Comparison of ENCODE assay signal across 22 mouse cellular contexts in the genomic region with DNA sequence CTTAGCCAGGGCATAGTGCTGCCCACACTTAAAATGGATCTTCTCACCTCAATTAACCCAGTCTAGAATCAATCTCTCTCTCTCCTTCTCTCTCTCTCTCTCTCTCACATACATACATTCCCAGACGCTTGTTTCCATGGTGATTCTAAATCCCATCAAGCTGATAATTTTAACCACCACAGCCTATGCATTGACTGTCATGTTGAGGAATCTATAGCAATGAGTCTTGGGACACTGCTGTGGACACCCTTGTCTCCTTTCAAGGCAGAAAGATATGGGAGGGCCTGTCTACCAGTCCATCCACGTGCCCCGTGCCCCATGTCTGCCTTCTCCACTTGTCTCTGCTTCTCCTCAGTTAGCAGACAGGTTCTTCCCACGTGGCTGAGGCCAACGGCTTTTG.
DNase-seq lines count a peak whose midpoint lies in the region; ATAC-seq and TF ChIP-seq lines count a peak whose summit lies in the region.
"Had no signal": no experiment of that assay in that cellular context is flagged by ENCODE, and none has a peak within 500 bp of the region (broad histone marks: within the 10 kb centered on the region; RNA-seq: fewer than 3 reads in every experiment).

No protein-coding gene starts in this region.

- H3K9me3 ChIP-seq in forebrain, postnatal 0 days (ENCODE audit: low read length) = no peaks in the 10 kb centered on the region
- H3K9me3 ChIP-seq in forebrain, embryonic 10.5 days = no peaks in the 10 kb centered on the region
- no peaks in the 10 kb centered on the region for H3K9me3 ChIP-seq in midbrain, embryonic 11.5 days (ENCODE audit: control insufficient read depth, low read length)
- no peaks in the 10 kb centered on the region for H3K9me3 ChIP-seq in midbrain, embryonic 10.5 days (replicated peaks)
- H3K9me3 ChIP-seq: embryonic facial prominence, embryonic 12.5 days; embryonic facial prominence, embryonic 15.5 days; forebrain, embryonic 12.5 days; forebrain, embryonic 15.5 days; hindbrain, embryonic 10.5 days; hindbrain, embryonic 13.5 days; intestine, embryonic 15.5 days had no signal

- no peaks in the 10 kb centered on the region for H3K4me1 ChIP-seq in forebrain, postnatal 0 days (ENCODE audit: insufficient read depth)
- H3K4me1 ChIP-seq in forebrain, embryonic 10.5 days = no peaks in the 10 kb centered on the region
- H3K4me1 ChIP-seq in midbrain, embryonic 11.5 days (ENCODE audit: control insufficient read depth, insufficient read depth, low read length) = no peaks in the 10 kb centered on the region
- H3K4me1 ChIP-seq in midbrain, embryonic 10.5 days = no peaks in the 10 kb centered on the region
- H3K4me1 ChIP-seq: embryonic facial prominence, embryonic 12.5 days; embryonic facial prominence, embryonic 15.5 days; forebrain, embryonic 12.5 days; forebrain, embryonic 15.5 days; hindbrain, embryonic 10.5 days; hindbrain, embryonic 13.5 days; intestine, embryonic 15.5 days had no signal

- H3K36me3 ChIP-seq in forebrain, postnatal 0 days (ENCODE audit: insufficient read depth) = no peaks in the 10 kb centered on the region
- no peaks in the 10 kb centered on the region for H3K36me3 ChIP-seq in forebrain, embryonic 10.5 days (replicated peaks)
- no peaks in the 10 kb centered on the region for H3K36me3 ChIP-seq in midbrain, embryonic 11.5 days (ENCODE audit: control insufficient read depth, insufficient read depth, low read length)
- H3K36me3 ChIP-seq in midbrain, embryonic 10.5 days = no peaks in the 10 kb centered on the region
- H3K36me3 ChIP-seq: embryonic facial prominence, embryonic 12.5 days; embryonic facial prominence, embryonic 15.5 days; forebrain, embryonic 12.5 days; forebrain, embryonic 15.5 days; hindbrain, embryonic 10.5 days; hindbrain, embryonic 13.5 days; intestine, embryonic 15.5 days had no signal

- 55% methylated on average over 5 of the region's 5 CpGs for WGBS in forebrain, postnatal 0 days
- WGBS in forebrain, embryonic 10.5 days = 88% methylated on average over 5 of the region's 5 CpGs
- 74% methylated on average over 5 of the region's 5 CpGs for WGBS in midbrain, embryonic 11.5 days
- WGBS in midbrain, embryonic 10.5 days = 84% methylated on average over 5 of the region's 5 CpGs

- no peak overlapping the region for H3K4me2 ChIP-seq in forebrain, postnatal 0 days (ENCODE audit: low read depth)
- no peak overlapping the region for H3K4me2 ChIP-seq in midbrain, embryonic 11.5 days
- H3K4me2 ChIP-seq: embryonic facial prominence, embryonic 12.5 days; embryonic facial prominence, embryonic 15.5 days; forebrain, embryonic 12.5 days; forebrain, embryonic 15.5 days; heart, embryonic 11.5 days; hindbrain, embryonic 13.5 days; intestine, embryonic 15.5 days had no signal

- peak; percentile 66 for ATAC-seq in forebrain, postnatal 0 days
- ATAC-seq in midbrain, embryonic 11.5 days (ENCODE audit: low FRiP score) = no peak
- ATAC-seq: forebrain, embryonic 15.5 days; hindbrain, embryonic 16.5 days; intestine, embryonic 15.5 days had no signal

- peak; percentile 58 for DNase-seq in forebrain, postnatal 0 days
- DNase-seq in forebrain, embryonic 10.5 days (ENCODE audit: extremely low spot score, low spot score) = no peak
- DNase-seq in midbrain, embryonic 11.5 days (ENCODE audit: low spot score, missing footprints) = peak; percentile 82
- DNase-seq in midbrain, embryonic 10.5 days (ENCODE audit: low spot score) = no peak
- peak; percentile 8 for DNase-seq in R1 (ENCODE audit: low read depth, low spot score)
- DNase-seq in adrenal gland, adult (ENCODE audit: inconsistent age in 2 of 2, low spot score in 1 of 2) = no peak
- DNase-seq: adrenal gland, adult 2 months; adrenal gland, postnatal 14 days; cerebellum, adult 18-20 months; cerebellum, adult 9-10 months; cerebellum, postnatal 14 days; gastrocnemius, postnatal 10 days; gastrocnemius, postnatal 36 days had no signal

- H3K27me3 ChIP-seq in forebrain, postnatal 0 days (ENCODE audit: insufficient read depth, low read length) = no peaks in the 10 kb centered on the region
- no peaks in the 10 kb centered on the region for H3K27me3 ChIP-seq in forebrain, embryonic 10.5 days (ENCODE audit: poor library complexity, severe bottlenecking)
- H3K27me3 ChIP-seq in midbrain, embryonic 11.5 days (ENCODE audit: control insufficient read depth, insufficient read depth, low read length) = no peaks in the 10 kb centered on the region
- no peaks in the 10 kb centered on the region for H3K27me3 ChIP-seq in midbrain, embryonic 10.5 days (ENCODE audit: low read depth, poor library complexity, severe bottlenecking)
- H3K27me3 ChIP-seq: embryonic facial prominence, embryonic 12.5 days; embryonic facial prominence, embryonic 15.5 days; forebrain, embryonic 12.5 days; forebrain, embryonic 15.5 days; hindbrain, embryonic 13.5 days; intestine, embryonic 15.5 days had no signal

- no peak overlapping the region; the same call in 1 of the 2 replicates for H3K27ac ChIP-seq in forebrain, postnatal 0 days (ENCODE audit: low read depth, low read length)
- no peak overlapping the region for H3K27ac ChIP-seq in forebrain, embryonic 10.5 days
- no peak overlapping the region for H3K27ac ChIP-seq in midbrain, embryonic 11.5 days (ENCODE audit: low read depth, low read length)
- no peak overlapping the region for H3K27ac ChIP-seq in midbrain, embryonic 10.5 days (replicated peaks)
- H3K27ac ChIP-seq: embryonic facial prominence, embryonic 12.5 days; embryonic facial prominence, embryonic 15.5 days; forebrain, embryonic 12.5 days; forebrain, embryonic 15.5 days; hindbrain, embryonic 10.5 days; hindbrain, embryonic 13.5 days; intestine, embryonic 15.5 days had no signal

- TF ChIP-seq CTCF in forebrain, postnatal 0 days (IDR thresholded peaks at IDR 0.05; ENCODE audit: low read depth) = no peak

- H3K4me3 ChIP-seq in forebrain, postnatal 0 days (ENCODE audit: low read depth, low read length) = no peak overlapping the region
- no peak overlapping the region for H3K4me3 ChIP-seq in forebrain, embryonic 10.5 days
- no peak overlapping the region for H3K4me3 ChIP-seq in midbrain, embryonic 11.5 days (ENCODE audit: low read depth, low read length)
- no peak overlapping the region for H3K4me3 ChIP-seq in midbrain, embryonic 10.5 days
- H3K4me3 ChIP-seq: embryonic facial prominence, embryonic 12.5 days; embryonic facial prominence, embryonic 15.5 days; forebrain, embryonic 12.5 days; forebrain, embryonic 15.5 days; hindbrain, embryonic 10.5 days; hindbrain, embryonic 13.5 days; intestine, embryonic 15.5 days had no signal

- no peak overlapping the region for H3K9ac ChIP-seq in forebrain, postnatal 0 days
- no peak overlapping the region for H3K9ac ChIP-seq in midbrain, embryonic 11.5 days (ENCODE audit: low read length)
- H3K9ac ChIP-seq: embryonic facial prominence, embryonic 12.5 days; embryonic facial prominence, embryonic 15.5 days; forebrain, embryonic 12.5 days; forebrain, embryonic 15.5 days; hindbrain, embryonic 13.5 days; intestine, embryonic 15.5 days had no signal

Comparison
In these comparisons a context has a peak if more than half of its experiments do, and no peak if none do; other contexts are left out.
1. DNase-seq: peak in forebrain, postnatal 0 days (single experiment), midbrain, embryonic 11.5 days (single experiment) and R1 (single experiment); none in forebrain, embryonic 10.5 days (single experiment), midbrain, embryonic 10.5 days (single experiment) and adrenal gland, adult (0 of 2).